Mouse (Mus musculus) lung, postnatal 25 days (tissue): ENCODE results near the gene Asphd1.

Source experiments
- DNase-seq: peaks from one replicate; pipeline ENCODE4 v3.0.0; 2022; ENCODE audit warnings: low spot score

Gene Asphd1

DNA sequence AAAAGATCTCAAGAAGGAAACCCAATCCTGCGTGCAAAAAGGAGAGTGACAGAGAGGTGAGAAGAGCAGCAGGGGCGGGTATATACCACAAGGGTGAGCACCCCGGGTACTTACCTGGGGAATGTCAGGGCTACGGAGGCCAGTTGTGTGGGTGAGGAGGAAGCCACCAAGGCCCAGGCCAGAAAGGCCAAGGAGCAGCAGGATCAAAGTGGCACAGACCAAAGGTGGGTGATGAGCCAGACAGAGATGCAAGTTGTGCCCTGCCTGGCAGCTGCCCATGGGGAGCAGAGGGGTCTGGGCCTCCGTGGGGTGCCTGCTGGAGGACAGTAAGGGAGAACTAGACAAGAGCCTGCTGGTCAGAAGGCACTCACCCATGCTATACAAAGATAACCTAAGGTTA, 52.5 kb downstream of the Asphd1 start:
- no peak for DNase-seq
